Mouse (Mus musculus) ovary, adult 18-20 months (tissue): Measurements from ENCODE around the gene Sept1.

Experiments
- DNase-seq: peaks from one replicate; pipeline ENCODE4 v3.0.0; 2022; ENCODE audit warnings: low spot score, mixed read lengths

The Sept1 gene

DNA sequence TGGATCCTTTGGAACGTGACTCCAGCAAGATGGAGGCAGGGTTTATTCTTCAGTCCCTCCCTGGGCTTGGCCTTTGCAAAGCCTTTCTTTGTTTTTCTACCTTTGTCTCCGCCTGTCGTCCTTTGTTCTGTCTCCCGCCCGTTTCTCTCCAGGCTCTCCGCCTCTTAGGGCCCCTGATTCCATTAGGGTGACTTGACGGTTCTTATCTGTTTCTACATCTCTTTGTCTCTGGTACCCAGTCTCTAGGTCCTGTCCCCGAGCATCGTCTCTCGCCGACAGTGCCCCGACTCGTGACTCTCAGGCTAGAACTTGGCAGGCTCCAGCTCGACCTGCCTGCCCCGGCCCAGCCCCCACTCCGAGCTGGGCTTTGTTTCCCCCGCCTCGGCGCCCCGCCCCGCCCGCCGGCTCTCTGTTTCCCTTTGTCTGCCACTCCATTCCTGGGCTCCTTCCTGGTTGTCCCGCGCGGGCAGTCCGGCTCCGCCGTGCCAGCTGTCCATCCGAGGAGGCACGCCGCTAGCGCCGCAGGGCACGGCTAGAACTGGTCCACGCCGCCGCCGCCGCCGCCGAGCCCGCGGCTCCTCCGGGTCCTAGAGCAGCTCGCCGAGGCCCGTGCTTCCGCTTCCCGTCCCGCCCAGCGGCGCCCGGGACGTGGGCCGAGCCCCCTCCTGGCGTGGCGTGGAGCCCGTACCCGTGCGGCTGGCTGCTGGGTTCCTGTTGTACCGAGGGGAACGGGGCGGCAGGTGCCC, at the start of gene Sept1, which contains the start of gene Zfp553:
Sept1 (minus strand) TSS at position 509 of the 746 bp plus-strand sequence.
Zfp553 (plus strand) TSS at position 440 of the 746 bp plus-strand sequence.
- DNase-seq: peak; percentile 69

DNA sequence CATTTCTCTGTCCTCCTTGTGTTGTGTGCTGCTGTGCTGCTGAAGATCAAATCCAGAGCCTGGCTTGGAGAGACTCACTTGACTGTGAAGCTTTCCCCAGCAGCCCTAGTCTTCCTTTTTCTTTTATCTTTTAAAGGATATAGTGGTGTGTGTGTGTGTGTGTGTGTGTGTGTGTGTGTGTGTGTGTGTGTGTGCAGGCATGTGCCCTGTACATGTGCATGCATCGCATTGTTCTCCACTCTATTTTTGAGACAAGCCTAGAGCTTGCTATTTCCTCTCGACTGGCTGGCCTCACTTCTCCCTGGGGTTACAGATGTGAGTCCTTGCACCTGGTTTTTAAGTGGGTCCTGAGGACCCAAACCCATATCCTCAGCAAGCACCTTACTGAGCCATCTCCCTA, 49.3 kb upstream of the Sept1 start:
- DNase-seq: no peak

DNA sequence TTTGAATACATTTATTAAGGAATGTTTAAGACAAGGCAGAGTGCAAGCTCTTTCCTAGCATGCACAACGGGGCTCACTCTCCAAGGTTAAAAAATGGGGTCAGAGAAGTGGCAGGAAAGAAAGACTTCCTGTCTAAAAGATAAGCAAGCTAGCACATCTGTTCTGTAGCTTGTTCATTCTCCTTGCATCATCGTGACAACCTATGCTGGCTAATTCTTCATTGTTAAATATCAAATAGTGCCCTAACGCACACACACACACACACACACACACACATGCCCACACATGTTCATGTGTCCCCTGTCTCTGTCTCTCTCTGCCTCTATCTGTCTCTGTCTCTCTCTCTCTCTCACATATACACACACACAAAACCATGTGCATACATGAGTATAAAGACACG, 48.2 kb upstream of the Sept1 start:
- DNase-seq: no peak

GRCm38 (mm10) chr7:127280092-127280491, 47.2 kb upstream of the Sept1 start:
- no peak for DNase-seq

DNA sequence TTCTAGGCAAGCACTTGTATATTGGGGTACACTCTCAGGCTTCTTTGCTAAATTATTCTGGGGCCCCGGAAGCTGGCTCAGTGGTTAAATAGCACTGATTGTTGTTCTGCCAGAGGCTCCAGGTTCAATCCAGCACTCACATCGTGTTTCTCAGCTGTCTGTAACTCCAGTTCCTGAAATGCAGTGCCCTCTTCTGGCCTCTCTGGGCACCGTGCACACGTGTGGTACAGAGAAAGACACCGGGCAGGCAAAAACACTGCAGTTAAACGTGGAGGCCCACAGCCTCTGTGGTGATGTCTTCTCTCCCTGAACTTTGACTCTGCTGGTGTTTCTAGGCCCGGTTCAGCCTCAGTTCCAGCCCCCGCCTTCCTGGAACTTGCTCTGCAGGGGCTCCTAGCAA, 45.4 kb upstream of the Sept1 start:
- no peak for DNase-seq

GRCm38 (mm10) chr7:127276519-127276961, 43.6 kb upstream of the Sept1 start:
- DNase-seq: no peak

GRCm38 (mm10) chr7:127273925-127274789, 41.2 kb upstream of the Sept1 start, which contains the start of gene Sephs2:
Sephs2 (minus strand) TSS chr7:127274055.
- DNase-seq: peak; percentile 85

GRCm38 (mm10) chr7:127273118-127273923, 40.4 kb upstream of the Sept1 start:
- DNase-seq: no peak

- no peak for DNase-seq
These were observed 39.6 kb upstream of the Sept1 start for GRCm38 (mm10) chr7:127272566-127272965.

DNA sequence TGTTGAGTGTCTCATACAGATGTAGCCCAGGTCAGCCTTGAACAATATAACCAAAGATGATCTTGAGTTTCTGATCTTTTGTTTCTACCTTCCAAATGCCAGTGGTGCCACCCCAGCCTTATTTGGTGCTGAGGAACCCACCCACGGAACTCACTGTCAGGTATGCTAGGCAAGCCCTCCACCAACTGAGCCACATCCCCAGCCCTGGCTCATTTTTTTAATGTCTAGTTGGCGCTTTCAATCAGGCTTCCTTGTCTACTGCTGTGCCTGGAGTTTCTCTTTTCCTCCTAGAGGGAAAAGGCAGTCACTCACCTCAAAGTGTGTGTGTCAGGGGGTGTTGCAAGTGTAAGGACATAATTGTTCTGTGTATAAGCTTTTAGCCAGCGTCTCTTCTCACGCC, 38.2 kb upstream of the Sept1 start:
- DNase-seq: no peak

DNA sequence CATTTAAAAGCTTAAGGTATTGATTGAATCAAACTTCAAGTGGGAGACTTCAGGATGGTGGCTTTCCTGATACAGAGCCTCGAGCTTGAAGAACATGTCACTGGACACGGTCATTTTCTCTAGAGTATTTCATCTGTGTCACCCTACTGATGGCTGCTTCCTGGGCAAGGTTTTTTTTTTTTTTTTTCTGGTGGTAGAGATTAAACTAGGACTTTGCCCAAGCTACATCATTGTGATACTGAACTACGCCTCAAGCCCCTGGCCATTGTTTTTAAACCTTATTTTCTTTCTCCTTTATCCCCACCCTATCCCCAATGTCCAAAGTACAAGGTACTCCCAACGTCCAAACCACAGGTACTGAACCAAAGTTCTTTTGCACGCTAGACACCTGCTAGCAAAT, 37.7 kb upstream of the Sept1 start:
- DNase-seq: no peak

DNA sequence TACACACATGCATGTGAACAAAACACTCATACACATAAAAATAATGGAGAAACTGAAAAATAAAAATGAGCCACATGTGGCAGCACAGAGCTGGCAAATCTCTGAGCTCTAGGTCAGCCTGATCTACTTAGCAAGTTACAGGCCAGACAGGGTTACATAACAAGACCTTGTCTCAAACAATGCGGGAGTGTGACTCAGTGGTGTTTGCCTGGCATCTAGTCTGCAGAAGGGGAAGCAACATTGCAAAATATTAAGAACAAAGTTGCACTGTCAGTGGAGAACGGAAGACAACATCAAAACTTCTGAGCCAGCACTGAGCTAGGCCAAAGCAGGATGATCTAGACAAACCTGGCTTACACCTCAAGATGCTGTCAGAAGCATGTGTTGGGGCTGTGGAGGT, 37.3 kb upstream of the Sept1 start:
- DNase-seq: no peak

- DNase-seq: no peak
These were observed 30.6 kb upstream of the Sept1 start for GRCm38 (mm10) chr7:127263526-127263925.

- no peak for DNase-seq
These were observed 29.5 kb upstream of the Sept1 start for GRCm38 (mm10) chr7:127262218-127262961.

DNA sequence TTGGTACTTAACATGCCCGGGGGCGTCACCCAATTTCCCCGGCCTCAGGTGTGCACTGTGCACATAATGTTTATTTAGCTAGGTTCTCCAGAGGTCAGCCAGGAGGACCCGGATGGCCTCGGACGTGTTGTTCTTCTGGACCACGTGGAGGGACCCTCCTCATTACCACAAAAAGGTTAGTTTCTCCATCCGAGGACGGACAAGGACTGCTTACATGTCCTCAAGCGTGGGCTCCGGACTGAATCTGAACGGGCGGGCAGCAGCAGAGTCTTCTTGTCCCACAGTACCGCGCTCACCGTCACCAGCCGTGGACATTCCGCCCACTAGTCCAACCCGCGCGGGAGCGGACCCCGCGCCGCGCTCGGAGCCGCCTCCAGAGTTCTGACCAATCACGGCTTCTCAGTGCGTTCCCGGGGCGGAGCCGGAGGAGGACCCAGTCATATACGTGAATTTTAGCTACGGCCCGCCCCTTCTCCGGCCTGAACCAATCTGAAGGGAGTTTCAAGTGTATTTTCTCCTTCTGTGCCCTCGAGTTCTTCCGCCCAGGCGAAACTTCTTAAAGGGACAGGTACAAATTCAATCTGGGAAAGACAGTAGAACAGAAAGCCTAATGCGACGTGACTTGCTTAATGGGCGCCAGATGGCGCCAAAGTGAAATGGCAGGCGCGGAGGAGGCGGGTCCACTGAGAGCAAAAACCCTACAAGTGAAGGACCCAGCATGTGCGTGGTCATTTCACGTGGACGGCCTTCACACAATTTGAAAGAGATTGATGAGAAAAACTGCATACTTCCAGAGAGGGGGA, 27.6 kb upstream of the Sept1 start, which contains the start of gene Dctpp1:
Dctpp1 (minus strand) TSS at position 401 of the 803 bp plus-strand sequence.
- DNase-seq: peak; percentile 97

DNA sequence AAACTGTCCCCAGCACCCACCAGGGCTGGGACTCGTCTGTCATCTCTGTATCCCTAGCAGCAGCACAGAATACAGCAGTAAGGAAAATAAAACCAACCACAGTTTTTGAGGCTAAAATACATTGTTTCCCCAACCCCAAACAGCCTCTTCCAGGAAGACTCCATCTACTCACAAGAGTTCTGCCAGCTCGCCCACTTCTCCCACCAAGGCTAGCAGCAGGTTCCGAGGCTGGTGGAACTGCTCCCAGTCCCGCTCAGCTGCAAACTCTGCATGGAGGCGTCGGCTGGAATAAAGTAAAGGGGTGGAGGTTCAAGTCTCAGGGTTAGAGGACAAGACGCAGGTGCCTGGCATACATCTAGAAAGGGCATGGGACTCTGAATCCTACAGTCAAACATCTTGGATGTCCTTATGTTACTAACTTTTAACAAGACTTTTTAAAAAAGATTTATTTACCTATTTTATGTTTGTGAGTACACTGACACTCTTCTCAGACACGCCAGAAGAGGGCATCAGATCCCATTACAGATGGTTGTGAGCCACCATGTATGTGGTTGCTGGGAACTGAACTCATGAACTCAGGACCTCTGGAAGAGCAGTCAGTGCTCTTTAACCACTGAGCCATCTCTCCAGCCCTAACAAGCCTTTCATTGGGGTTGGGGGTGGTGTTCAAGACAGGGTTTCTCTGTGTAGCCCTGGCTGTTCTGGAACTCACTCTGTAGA, 26.4 kb upstream of the Sept1 start:
- DNase-seq: no peak

DNA sequence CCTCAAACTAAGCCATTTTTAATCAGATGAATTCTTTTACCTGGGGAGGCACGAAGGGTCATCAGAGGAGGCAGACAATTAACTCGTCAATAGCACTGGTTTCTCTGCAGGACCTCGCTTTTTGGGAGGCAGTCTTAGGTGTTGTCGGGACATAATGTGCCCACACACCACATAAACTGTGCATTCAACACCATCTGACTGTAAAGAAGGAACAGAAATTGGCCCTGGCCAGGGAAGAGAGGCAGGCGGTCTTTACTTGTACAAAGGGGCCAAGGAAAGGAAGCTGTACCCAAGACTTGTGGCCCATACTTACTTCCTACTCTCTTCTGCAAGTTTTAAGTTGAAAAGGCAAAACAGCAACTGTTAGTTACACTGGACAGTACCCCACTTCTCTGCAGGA, 23.6 kb upstream of the Sept1 start:
- DNase-seq: no peak

- DNase-seq: no peak
These were observed 23.0 kb upstream of the Sept1 start for GRCm38 (mm10) chr7:127255965-127256364.

- no peak for DNase-seq
These were observed 22.1 kb upstream of the Sept1 start for GRCm38 (mm10) chr7:127255008-127255407.
